Mouse (Mus musculus) stomach, postnatal 0 days (tissue): Measurements from ENCODE around the gene Cpm.

ENCODE experiments used
- CTCF ChIP-seq: IDR thresholded peaks from 2 replicates; pipeline ENCODE4 v1.5.1; 2016; ENCODE audit warnings: antibody characterized with exemption, low read depth, mild to moderate bottlenecking, moderate library complexity
- EP300 ChIP-seq: optimal IDR thresholded peaks from 2 replicates; pipeline ENCODE3; 2016; ENCODE audit warnings: antibody characterized with exemption

DNA sequence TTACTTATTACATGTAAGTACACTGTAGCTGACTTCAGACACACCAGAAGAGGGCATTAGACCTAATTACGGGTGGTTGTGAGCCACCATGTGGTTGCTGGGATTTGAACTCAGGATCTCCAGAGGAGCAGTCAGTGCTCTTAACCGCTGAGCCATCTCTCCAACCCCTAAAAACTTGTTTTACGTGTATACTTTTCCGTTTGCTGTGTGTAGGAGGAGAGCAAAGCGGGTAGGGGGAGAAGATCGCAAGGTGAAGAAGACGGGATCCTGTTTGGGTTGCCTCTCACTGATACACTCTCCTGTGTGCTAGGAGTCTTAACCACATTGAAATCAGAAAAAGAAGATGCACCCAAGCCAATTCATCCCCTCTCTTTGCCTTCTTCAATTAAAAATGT is 24.5 kb downstream of the Cpm start:
- TF ChIP-seq CTCF (no peak), EP300 (no peak)
